Mouse (Mus musculus): ENCODE results near the gene Aff4.

Aff4 gene

GRCm38 (mm10) chr11:53457372-53457954 is 106.8 kb downstream of the Aff4 start:
- in situ Hi-C loops (cut with MboI; ENCODE audit: low sequenced_read_pairs) = no loop called here

GRCm38 (mm10) chr11:53458996-53459395 is 108.4 kb downstream of the Aff4 start:
- in situ Hi-C loops (cut with MboI; ENCODE audit: low sequenced_read_pairs) = no loop called here

GRCm38 (mm10) chr11:53460192-53460591 is 109.6 kb downstream of the Aff4 start:
- in situ Hi-C loops (cut with MboI; ENCODE audit: low sequenced_read_pairs) = loop anchor here (10.0 kb wide), 1 partner anchor 275 kb away; no protein-coding TSS in a partner anchor

- in situ Hi-C loops (cut with MboI; ENCODE audit: low sequenced_read_pairs) = loop anchor here (10.0 kb wide), 1 partner anchor 273 kb away; no protein-coding TSS in a partner anchor
These were observed 111.1 kb downstream of the Aff4 start for GRCm38 (mm10) chr11:53461727-53462126.

GRCm38 (mm10) chr11:53463551-53464424 is 113.2 kb downstream of the Aff4 start:
- in situ Hi-C loops (cut with MboI; ENCODE audit: low sequenced_read_pairs) = loop anchor here (10.0 kb wide), 1 partner anchor 271 kb away; no protein-coding TSS in a partner anchor

- in situ Hi-C loops (cut with MboI; ENCODE audit: low sequenced_read_pairs) = loop anchor here (10.0 kb wide), 1 partner anchor 268 kb away; no protein-coding TSS in a partner anchor
These were observed 115.8 kb downstream of the Aff4 start for GRCm38 (mm10) chr11:53466231-53466971.

- in situ Hi-C loops (cut with MboI; ENCODE audit: low sequenced_read_pairs) = loop anchor here (10.0 kb wide), 1 partner anchor 265 kb away; no protein-coding TSS in a partner anchor
These were observed 118.8 kb downstream of the Aff4 start for GRCm38 (mm10) chr11:53469294-53469967.

- in situ Hi-C loops (cut with MboI; ENCODE audit: low sequenced_read_pairs) = loop anchor here (10.0 kb wide), 1 partner anchor 265 kb away; no protein-coding TSS in a partner anchor
These were observed 119.5 kb downstream of the Aff4 start, which contains the start of gene Gm9837 for GRCm38 (mm10) chr11:53469968-53470695. Gene Gm9837 (minus strand): TSS chr11:53470479.

Measured in CH12F3 (cell line).